9 mouse cellular contexts compared by ENCODE assay signal in the genomic region with DNA sequence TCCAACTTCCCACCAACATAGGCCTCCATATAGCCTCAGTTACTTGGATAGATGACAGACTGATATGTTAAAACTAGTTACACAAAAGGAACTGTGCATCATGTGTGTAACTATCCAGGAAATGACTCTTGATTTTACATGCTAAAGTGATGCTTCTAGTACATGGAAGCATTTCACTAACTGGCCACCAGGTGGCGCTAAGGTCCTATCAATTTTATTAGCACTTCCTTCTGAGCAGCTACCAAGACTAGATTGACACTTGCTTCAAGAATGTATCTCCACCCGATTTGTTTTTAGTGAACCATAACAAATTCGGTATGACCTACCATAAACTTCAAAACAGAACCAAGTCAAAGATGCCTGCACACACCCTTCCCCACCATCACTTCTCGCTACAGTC. TPM values are rescaled to one million over a fixed set of nuclear protein-coding genes. Genes with fewer than 3 reads are reported as not detected.
DNase-seq lines count a peak whose midpoint lies in the region; ATAC-seq and TF ChIP-seq lines count a peak whose summit lies in the region.
"Had no signal": no experiment of that assay in that cellular context is flagged by ENCODE, and none has a peak within 500 bp of the region (broad histone marks: within the 10 kb centered on the region; RNA-seq: fewer than 3 reads in every experiment).

No protein-coding gene starts in this region.

- no peak for TF ChIP-seq POLR2A in kidney, adult 2 months (IDR thresholded peaks at IDR 0.05; ENCODE audit: low read depth, low read length)

- no peak overlapping the region for H3K9ac ChIP-seq in kidney, embryonic 16.5 days (replicated peaks; ENCODE audit: low read length)
- H3K9ac ChIP-seq in forebrain, embryonic 15.5 days (replicated peaks): no peak overlapping the region
- H3K9ac ChIP-seq in hindbrain, embryonic 14.5 days: no peak overlapping the region
- no peak overlapping the region for H3K9ac ChIP-seq in midbrain, embryonic 14.5 days (replicated peaks; ENCODE audit: low read length)

- no peaks in the 10 kb centered on the region for H3K36me3 ChIP-seq in kidney, adult 2 months (ENCODE audit: control insufficient read depth, insufficient read depth, low read length)
- H3K36me3 ChIP-seq in kidney, embryonic 16.5 days (ENCODE audit: insufficient read depth, low read length): no peaks in the 10 kb centered on the region
- no peaks in the 10 kb centered on the region for H3K36me3 ChIP-seq in forebrain, embryonic 15.5 days
- H3K36me3 ChIP-seq in hindbrain, embryonic 14.5 days (replicated peaks; ENCODE audit: control insufficient read depth, insufficient read depth): no peaks in the 10 kb centered on the region
- no peaks in the 10 kb centered on the region for H3K36me3 ChIP-seq in midbrain, embryonic 14.5 days (ENCODE audit: control insufficient read depth, insufficient read depth, low read length)

- no peak overlapping the region for H3K4me2 ChIP-seq in kidney, embryonic 16.5 days (replicated peaks; ENCODE audit: low read depth, low read length)
- no peak overlapping the region for H3K4me2 ChIP-seq in forebrain, embryonic 15.5 days (replicated peaks)
- no peak overlapping the region for H3K4me2 ChIP-seq in hindbrain, embryonic 14.5 days (replicated peaks)
- no peak overlapping the region for H3K4me2 ChIP-seq in midbrain, embryonic 14.5 days (ENCODE audit: low read length)

- H3K9me3 ChIP-seq in kidney, embryonic 16.5 days (ENCODE audit: low read length): no peaks in the 10 kb centered on the region
- H3K9me3 ChIP-seq in forebrain, embryonic 15.5 days: no peaks in the 10 kb centered on the region
- H3K9me3 ChIP-seq in hindbrain, embryonic 14.5 days (ENCODE audit: control insufficient read depth, low read length): no peaks in the 10 kb centered on the region
- no peaks in the 10 kb centered on the region for H3K9me3 ChIP-seq in midbrain, embryonic 14.5 days (ENCODE audit: control insufficient read depth, low read length)
- H3K9me3 ChIP-seq: megakaryocyte, embryonic 14.5 days had no signal

- DNase-seq in kidney, adult 2 months: peak; percentile 82
- DNase-seq in cerebellum, adult 11 months: peak; percentile 68
- peak; percentile 92 for DNase-seq in hindbrain, embryonic 14.5 days (ENCODE audit: low spot score)
- DNase-seq in left cerebral cortex, adult 8-10 months (ENCODE audit: low spot score in 2 of 2): peak; percentile 43 to 69
- peak; percentile 93 for DNase-seq in midbrain, embryonic 14.5 days
- DNase-seq in spleen, postnatal 10 days (ENCODE audit: low spot score in 2 of 2): peak; percentile 59 to 84

- WGBS in kidney, adult 2 months: 22% methylated on average over 4 of the region's 4 CpGs
- 18% methylated on average over 4 of the region's 4 CpGs for WGBS in kidney, embryonic 16.5 days
- WGBS in forebrain, embryonic 15.5 days: 21% methylated on average over 4 of the region's 4 CpGs
- 11% methylated on average over 4 of the region's 4 CpGs for WGBS in hindbrain, embryonic 14.5 days
- 13% methylated on average over 4 of the region's 4 CpGs for WGBS in midbrain, embryonic 14.5 days

- H3K4me3 ChIP-seq in kidney, adult 2 months (ENCODE audit: insufficient read depth, low read depth, low read length): no peak overlapping the region
- no peak overlapping the region for H3K4me3 ChIP-seq in kidney, embryonic 16.5 days (ENCODE audit: low read length)
- no peak overlapping the region for H3K4me3 ChIP-seq in forebrain, embryonic 15.5 days
- no peak overlapping the region for H3K4me3 ChIP-seq in hindbrain, embryonic 14.5 days (replicated peaks; ENCODE audit: low read length)
- H3K4me3 ChIP-seq in midbrain, embryonic 14.5 days (replicated peaks; ENCODE audit: low read depth, low read length): no peak overlapping the region
- H3K4me3 ChIP-seq: megakaryocyte, embryonic 14.5 days had no signal

- TF ChIP-seq CTCF in kidney, adult 2 months (conservative IDR thresholded peaks at IDR 0.05; ENCODE audit: insufficient read depth, insufficient read length, low read depth, low read length): peak; percentile 41

- H3K27ac ChIP-seq in kidney, adult 2 months (ENCODE audit: insufficient read depth, low read depth, low read length): no peak overlapping the region
- H3K27ac ChIP-seq in kidney, embryonic 16.5 days (ENCODE audit: low read length): no peak overlapping the region
- no peak overlapping the region for H3K27ac ChIP-seq in forebrain, embryonic 15.5 days (replicated peaks)
- no peak overlapping the region for H3K27ac ChIP-seq in hindbrain, embryonic 14.5 days
- H3K27ac ChIP-seq in midbrain, embryonic 14.5 days (replicated peaks; ENCODE audit: low read depth, low read length): no peak overlapping the region

- H3K4me1 ChIP-seq in kidney, adult 2 months (ENCODE audit: control insufficient read depth, insufficient read depth, low read length): no peaks in the 10 kb centered on the region; the same call in 1 of the 2 replicates
- peaks cover 10% of the 10 kb centered on the region; the same call in 1 of the 2 replicates for H3K4me1 ChIP-seq in kidney, embryonic 16.5 days (ENCODE audit: insufficient read depth, low read length)
- H3K4me1 ChIP-seq in forebrain, embryonic 15.5 days: no peaks in the 10 kb centered on the region
- H3K4me1 ChIP-seq in hindbrain, embryonic 14.5 days (replicated peaks; ENCODE audit: control insufficient read depth, insufficient read depth, low read length): no peaks in the 10 kb centered on the region
- H3K4me1 ChIP-seq in midbrain, embryonic 14.5 days (ENCODE audit: control insufficient read depth, insufficient read depth, low read length): no peaks in the 10 kb centered on the region

- ATAC-seq in kidney, embryonic 16.5 days (ENCODE audit: low FRiP score, low TSS enrichment): no peak
- ATAC-seq in forebrain, embryonic 15.5 days (replicated peaks): peak; percentile 72
- ATAC-seq in hindbrain, embryonic 14.5 days (ENCODE audit: low FRiP score): peak; percentile 43; the same call in 1 of the 2 replicates
- ATAC-seq in midbrain, embryonic 14.5 days (ENCODE audit: low FRiP score, low TSS enrichment): peak; percentile 16; the same call in 1 of the 2 replicates

- H3K27me3 ChIP-seq in kidney, adult 2 months (replicated peaks; ENCODE audit: control insufficient read depth, insufficient read depth, low read length): no peaks in the 10 kb centered on the region
- no peaks in the 10 kb centered on the region for H3K27me3 ChIP-seq in kidney, embryonic 16.5 days (ENCODE audit: insufficient read depth, low read length)
- no peaks in the 10 kb centered on the region for H3K27me3 ChIP-seq in forebrain, embryonic 15.5 days
- no peaks in the 10 kb centered on the region for H3K27me3 ChIP-seq in hindbrain, embryonic 14.5 days (ENCODE audit: control insufficient read depth, insufficient read depth, low read length)
- H3K27me3 ChIP-seq in midbrain, embryonic 14.5 days (ENCODE audit: control insufficient read depth, insufficient read depth, low read length): no peaks in the 10 kb centered on the region
- H3K27me3 ChIP-seq: megakaryocyte, embryonic 14.5 days had no signal

RNA-seq across cellular contexts. Expression of a gene that starts 10.0 kb away (rescaled TPM):
- polyA plus RNA-seq in kidney, adult 2 months (2012; rRNA removed): 70.7 and 80.9 TPM in 2 replicates
- 62.0 and 67.8 TPM in 2 replicates for polyA plus RNA-seq in kidney, embryonic 16.5 days (2015; fragmentation: Nextera tagmentation; extraction: Ambion mirVana)
- polyA plus RNA-seq in forebrain, embryonic 15.5 days (2015; fragmentation: Nextera tagmentation; extraction: Ambion mirVana): 69.2 and 72.1 TPM in 2 replicates
- polyA plus RNA-seq in hindbrain, embryonic 14.5 days (2014; fragmentation: Nextera tagmentation; extraction: Ambion mirVana): 82.2 and 85.3 TPM in 2 replicates
- 10 to 100 TPM; 32.2 to 35.6 (median 33.9) TPM for total RNA-seq in left cerebral cortex, adult 8-10 months (2022)
- polyA plus RNA-seq in midbrain, embryonic 14.5 days (2014; fragmentation: Nextera tagmentation; extraction: Ambion mirVana): 71.2 and 71.7 TPM in 2 replicates
